10 mouse cellular contexts compared by ENCODE assay signal in the genomic region with DNA sequence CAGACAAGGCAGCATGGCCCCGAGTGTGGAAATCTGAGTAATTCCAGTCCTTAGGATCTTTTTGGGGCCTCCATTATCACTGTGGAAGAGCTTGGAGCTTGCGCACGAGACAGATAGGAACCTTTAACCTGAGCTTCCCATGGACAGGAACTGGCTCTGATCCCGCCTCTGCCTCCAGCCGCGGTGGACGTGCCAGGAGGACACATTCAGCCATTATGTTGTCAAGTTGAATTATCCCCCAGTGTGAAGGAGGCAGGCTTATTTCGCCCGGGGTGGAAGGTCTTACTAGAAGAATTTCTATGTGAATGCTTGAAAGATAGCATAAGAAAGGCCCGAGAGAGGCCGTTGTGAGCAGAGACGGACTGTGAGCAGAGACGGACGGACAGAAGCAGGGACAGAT. TPM values are rescaled to one million over a fixed set of nuclear protein-coding genes. Genes with fewer than 3 reads are reported as not detected.
DNase-seq lines count a peak whose midpoint lies in the region; ATAC-seq and TF ChIP-seq lines count a peak whose summit lies in the region.
"Had no signal": no experiment of that assay in that cellular context is flagged by ENCODE, and none has a peak within 500 bp of the region (broad histone marks: within the 10 kb centered on the region; RNA-seq: fewer than 3 reads in every experiment).

No protein-coding gene starts in this region.

- 22% methylated on average over 14 of the region's 14 CpGs for WGBS in kidney, adult 2 months
- WGBS in lung, adult 2 months, result 56% methylated on average over 14 of the region's 14 CpGs

- no peak for TF ChIP-seq POLR2A in testis, adult 2 months (IDR thresholded peaks at IDR 0.05; ENCODE audit: control insufficient read depth, low read depth, low read length)
- TF ChIP-seq POLR2A in kidney, adult 2 months (IDR thresholded peaks at IDR 0.05; ENCODE audit: low read depth, low read length), result no peak
- no peak for TF ChIP-seq POLR2A in lung, adult 2 months (IDR thresholded peaks at IDR 0.05; ENCODE audit: borderline replicate concordance, extremely low read depth, low read depth, low read length)

- TF ChIP-seq CTCF in testis, adult 2 months (IDR thresholded peaks at IDR 0.05; ENCODE audit: control insufficient read depth, insufficient read depth, insufficient replicate concordance, low read depth, low read length), result no peak
- TF ChIP-seq CTCF in kidney, adult 2 months (conservative IDR thresholded peaks at IDR 0.05; ENCODE audit: insufficient read depth, insufficient read length, low read depth, low read length), result no peak
- TF ChIP-seq CTCF in lung, adult 2 months (IDR thresholded peaks at IDR 0.05; ENCODE audit: insufficient read depth, low read length), result no peak

- H3K27me3 ChIP-seq in testis, adult 2 months (ENCODE audit: control insufficient read depth, insufficient read depth, low read length), result no peaks in the 10 kb centered on the region
- no peaks in the 10 kb centered on the region for H3K27me3 ChIP-seq in kidney, adult 2 months (replicated peaks; ENCODE audit: control insufficient read depth, insufficient read depth, low read length)
- H3K27me3 ChIP-seq: Patski had no signal

- peak overlapping the region; percentile 57 for H3K27ac ChIP-seq in testis, adult 2 months (ENCODE audit: control insufficient read depth, insufficient read depth, low read depth, low read length)
- H3K27ac ChIP-seq in kidney, adult 2 months (ENCODE audit: insufficient read depth, low read depth, low read length), result peak overlapping the region; percentile 28
- H3K27ac ChIP-seq: macrophage had no signal

- ATAC-seq in erythroid progenitor cell, adult 5-6 weeks (replicated peaks; ENCODE audit: low FRiP score, poor library complexity, severe bottlenecking), result no peak
- ATAC-seq: Patski had no signal

- no peaks in the 10 kb centered on the region for H3K36me3 ChIP-seq in testis, adult 2 months (ENCODE audit: control insufficient read depth, insufficient read depth, low read length)
- H3K36me3 ChIP-seq in kidney, adult 2 months (ENCODE audit: control insufficient read depth, insufficient read depth, low read length), result no peaks in the 10 kb centered on the region

- H3K4me3 ChIP-seq in testis, adult 2 months (ENCODE audit: control insufficient read depth, low read depth, low read length), result no peak overlapping the region
- no peak overlapping the region; the same call in 1 of the 2 replicates for H3K4me3 ChIP-seq in kidney, adult 2 months (ENCODE audit: insufficient read depth, low read depth, low read length)
- H3K4me3 ChIP-seq in lung, adult 2 months (replicated peaks; ENCODE audit: extremely low read depth, low read depth, low read length), result no peak overlapping the region

- no peaks in the 10 kb centered on the region; the same call in none of the 2 replicates for H3K4me1 ChIP-seq in testis, adult 2 months (ENCODE audit: control insufficient read depth, insufficient read depth, low read length)
- peaks cover 20% of the 10 kb centered on the region for H3K4me1 ChIP-seq in kidney, adult 2 months (ENCODE audit: control insufficient read depth, insufficient read depth, low read length)
- peaks cover 2% of the 10 kb centered on the region; the same call in 1 of the 2 replicates for H3K4me1 ChIP-seq in lung, adult 2 months (ENCODE audit: control insufficient read depth, insufficient read depth, low read length)

- no peak for DNase-seq in testis, postnatal 14 days (ENCODE audit: low spot score)
- DNase-seq in embryo, embryonic 11 days, result peak; percentile 42
- DNase-seq in kidney, adult 2 months, result peak; percentile 88
- no peak for DNase-seq in T-cell, adult 2 months (ENCODE audit: low spot score)
- no peak for DNase-seq in lung, adult 2 months
- DNase-seq: gastrocnemius, postnatal 10 days had no signal

RNA-seq across cellular contexts. Expression of gene Rangap1, which starts 4.4 kb away (rescaled TPM):
- polyA plus RNA-seq in testis, adult 2 months (2012; rRNA removed), result 234 and 245 TPM in 2 replicates
- 24.6 and 25.8 TPM in 2 replicates for polyA plus RNA-seq in kidney, adult 2 months (2012; rRNA removed)
- total RNA-seq in erythroid progenitor cell, adult 5-6 weeks (2015; ENCODE audit: low replicate concordance), result 103 and 106 TPM in 2 replicates
- 162 and 182 TPM in 2 replicates for total RNA-seq in erythroid progenitor cell, adult 5-6 weeks (2017; ENCODE audit: low replicate concordance)
- 19.7 and 26.5 TPM in 2 replicates for polyA plus RNA-seq in lung, adult 2 months (2012; rRNA removed)

RNA-seq across cellular contexts. Expression of gene Zc3h7b, which starts 4.9 kb away (rescaled TPM):
- 21.6 and 26.3 TPM in 2 replicates for polyA plus RNA-seq in testis, adult 2 months (2012; rRNA removed)
- 46.5 and 47.3 TPM in 2 replicates for polyA plus RNA-seq in kidney, adult 2 months (2012; rRNA removed)
- 4.6 and 7.2 TPM in 2 replicates for total RNA-seq in erythroid progenitor cell, adult 5-6 weeks (2015; ENCODE audit: low replicate concordance)
- 1.8 and 3.6 TPM in 2 replicates for total RNA-seq in erythroid progenitor cell, adult 5-6 weeks (2017; ENCODE audit: low replicate concordance)
- polyA plus RNA-seq in lung, adult 2 months (2012; rRNA removed), result 47.5 and 52.4 TPM in 2 replicates

RNA-seq across cellular contexts. Expression of gene Tef, which starts 52.5 kb away (rescaled TPM):
- polyA plus RNA-seq in testis, adult 2 months (2012; rRNA removed), result 36.1 and 38.9 TPM in 2 replicates
- 121 and 131 TPM in 2 replicates for polyA plus RNA-seq in kidney, adult 2 months (2012; rRNA removed)
- total RNA-seq in erythroid progenitor cell, adult 5-6 weeks (2015; ENCODE audit: low replicate concordance), result 1.7 and 3.2 TPM in 2 replicates
- 1.4 and 2.1 TPM in 2 replicates for total RNA-seq in erythroid progenitor cell, adult 5-6 weeks (2017; ENCODE audit: low replicate concordance)
- 95.4 and 99.7 TPM in 2 replicates for polyA plus RNA-seq in lung, adult 2 months (2012; rRNA removed)

RNA-seq across cellular contexts. Expression of gene Chadl, which starts 52.7 kb away (rescaled TPM):
- polyA plus RNA-seq in testis, adult 2 months (2012; rRNA removed), result 3.8 and 4.6 TPM in 2 replicates
- 9.0 and 12.5 TPM in 2 replicates for polyA plus RNA-seq in kidney, adult 2 months (2012; rRNA removed)
- not detected in 2 replicates for total RNA-seq in erythroid progenitor cell, adult 5-6 weeks (2015; ENCODE audit: low replicate concordance)
- total RNA-seq in erythroid progenitor cell, adult 5-6 weeks (2017; ENCODE audit: low replicate concordance), result not detected in 2 replicates
- 3.5 and 6.5 TPM in 2 replicates for polyA plus RNA-seq in lung, adult 2 months (2012; rRNA removed)

Comparison
In these comparisons a context has a peak if more than half of its experiments do, and no peak if none do; other contexts are left out.
1. DNase-seq: peak in embryo, embryonic 11 days (single experiment) and kidney, adult 2 months (single experiment); none in testis, postnatal 14 days (single experiment), T-cell, adult 2 months (single experiment) and lung, adult 2 months (single experiment).